Mouse (Mus musculus): ENCODE results near the gene 4930539E08Rik. TPM values are rescaled to one million over a fixed set of nuclear protein-coding genes. Genes with fewer than 3 reads are reported as not detected.

The 4930539E08Rik gene
- 2.6 and 2.9 TPM in 2 replicates for polyA plus RNA-seq (2012; rRNA removed)

DNA sequence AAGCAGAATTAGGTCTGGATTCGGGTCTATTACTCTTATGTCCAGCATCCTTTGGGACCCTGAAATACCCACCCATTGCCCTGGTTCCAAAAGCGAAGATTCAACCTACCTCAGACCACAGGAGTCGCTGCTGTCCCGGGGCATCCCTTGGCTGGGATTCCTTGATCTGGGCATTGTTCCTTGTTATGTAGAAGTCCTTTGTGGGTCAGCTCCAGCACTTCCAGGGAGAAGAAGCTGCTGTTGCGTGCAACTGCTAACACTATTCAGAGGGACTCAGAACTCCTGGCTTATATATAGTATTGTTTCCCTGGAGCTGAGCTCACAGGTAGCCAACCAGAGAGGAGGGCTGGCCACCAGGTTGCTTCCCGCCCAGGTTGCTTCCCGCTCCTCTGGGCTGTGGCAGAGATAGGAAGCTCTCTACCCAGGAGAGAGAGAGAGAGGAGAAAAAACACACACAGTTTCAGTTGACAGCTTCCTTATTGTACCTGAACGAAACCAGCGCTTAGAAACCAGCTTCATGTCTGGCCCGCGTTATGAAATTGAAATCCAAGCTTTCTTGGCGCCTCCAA is at the start of gene 4930539E08Rik:
4930539E08Rik (minus strand) TSS at position 265 of the 569 bp plus-strand sequence.

DNA sequence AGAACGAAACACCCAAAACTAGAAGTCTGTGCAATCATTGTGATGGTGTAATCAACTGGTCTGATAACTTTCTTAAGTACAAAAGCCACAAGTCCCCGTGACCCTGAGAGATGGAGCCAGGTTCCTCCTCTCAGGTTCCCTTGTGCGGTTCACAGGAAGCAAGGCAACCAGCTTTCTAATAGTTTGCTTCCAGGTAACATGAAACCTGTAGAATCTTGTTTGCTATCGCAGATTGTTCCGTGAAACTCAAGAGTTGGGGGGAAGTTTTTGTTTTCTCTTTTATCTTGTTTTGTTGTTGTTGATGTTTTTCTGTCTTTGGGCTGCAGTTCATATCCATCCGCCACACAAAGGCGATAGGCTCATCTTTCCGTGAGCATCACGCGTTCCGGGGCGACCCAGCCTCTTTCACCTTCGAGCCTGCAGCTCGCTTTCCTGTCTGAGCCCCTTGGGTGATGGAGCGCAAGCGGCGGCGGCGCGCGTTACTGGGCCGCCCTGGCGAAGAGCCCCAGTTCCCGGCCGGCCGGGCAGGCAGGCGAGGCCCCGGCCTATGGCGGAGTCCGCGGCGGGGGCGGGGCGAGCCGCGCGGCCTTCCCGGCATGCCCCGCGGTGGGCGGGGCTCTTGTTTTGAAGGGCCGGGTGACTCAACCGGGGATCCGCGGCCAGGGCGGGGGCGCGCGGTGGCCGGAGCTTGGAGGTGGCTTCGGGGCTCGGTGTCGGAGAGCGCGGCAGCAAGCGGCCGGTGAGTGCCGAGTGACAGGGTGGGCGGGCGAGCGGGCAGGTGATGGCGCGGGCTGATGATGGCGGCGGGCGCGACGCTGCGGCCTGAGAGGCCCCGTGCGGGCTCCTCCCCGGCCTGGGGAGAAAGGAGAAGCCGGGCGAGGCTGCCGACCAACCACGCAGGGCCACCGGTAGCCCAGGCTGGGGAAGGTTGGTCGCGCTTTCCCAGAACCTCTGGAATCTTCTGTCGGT is 37.0 kb upstream of the 4930539E08Rik start, which contains the start of gene Kctd20:
Kctd20 (plus strand) TSS at position 120 of the 969 bp plus-strand sequence.

DNA sequence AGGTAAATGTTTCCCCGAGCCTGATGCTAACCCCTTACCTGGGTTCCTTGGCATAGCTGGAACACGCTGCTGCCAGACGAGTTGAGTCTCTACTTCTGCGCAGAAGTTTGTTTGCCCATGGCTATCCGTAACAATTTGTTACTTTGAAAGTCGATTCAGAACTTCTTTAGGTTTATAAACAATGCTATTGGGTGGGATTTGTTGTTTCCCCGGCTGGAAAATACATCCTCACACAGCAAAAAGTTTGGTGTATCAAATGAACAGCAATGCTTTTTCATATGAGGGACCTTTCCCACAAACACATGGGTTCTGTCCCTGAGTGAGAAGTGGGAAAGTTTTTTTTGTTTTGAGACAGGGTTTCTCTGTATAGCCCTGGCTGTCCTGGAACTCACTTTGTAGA is 28.6 kb upstream of the 4930539E08Rik start, which contains the start of gene Pxt1:
Pxt1 (minus strand) TSS at position 101 of the 400 bp plus-strand sequence.

DNA sequence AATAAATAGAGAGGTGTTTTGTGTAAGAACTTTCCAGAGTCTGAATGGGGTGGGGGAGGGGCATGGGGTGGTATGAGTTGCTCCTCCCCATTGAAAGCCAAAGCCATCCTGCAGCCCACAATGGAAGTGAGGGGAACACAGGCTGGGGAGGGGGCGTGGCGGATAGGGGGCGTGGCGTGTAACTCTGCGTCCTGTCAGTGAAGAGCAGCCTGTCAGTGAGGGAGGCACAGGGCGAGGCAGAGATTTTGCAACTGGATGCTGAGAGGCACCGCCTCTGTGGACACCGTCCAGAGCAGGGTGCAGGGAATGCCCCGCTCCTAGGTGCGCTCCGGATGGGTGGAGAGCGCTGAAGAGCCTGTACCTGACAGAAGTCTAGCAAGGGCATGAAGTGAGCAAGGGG is 56.9 kb downstream of the 4930539E08Rik start, which contains the start of gene Pnpla1:
Pnpla1 (plus strand) TSS at position 207 of the 400 bp plus-strand sequence.

Other genes starting within 250 kb of the 4930539E08Rik start
- gene Slc26a8, start 225.1 kb downstream of the 4930539E08Rik start, polyA plus RNA-seq (2012; rRNA removed): 4.1 and 4.5 TPM in 2 replicates
- 65.5 and 67.4 TPM in 2 replicates for gene Mapk14, start 224.0 kb downstream of the 4930539E08Rik start, polyA plus RNA-seq (2012; rRNA removed)
- gene AC170998.1, start 189.2 kb downstream of the 4930539E08Rik start, polyA plus RNA-seq (2012; rRNA removed): 0.56 and 0.62 TPM in 2 replicates
- 1.2 and 4.9 TPM in 2 replicates for gene Mapk13, start 146.0 kb downstream of the 4930539E08Rik start, polyA plus RNA-seq (2012; rRNA removed)
- gene Brpf3, start 114.2 kb downstream of the 4930539E08Rik start, polyA plus RNA-seq (2012; rRNA removed): 29.1 and 33.9 TPM in 2 replicates
- gene Pnpla1, start 56.9 kb downstream of the 4930539E08Rik start, polyA plus RNA-seq (2012; rRNA removed): 0.04 and 0.14 TPM in 2 replicates
- 0.11 TPM in 1 of 2 replicates, not detected in the other for gene Pxt1, start 28.5 kb upstream of the 4930539E08Rik start, polyA plus RNA-seq (2012; rRNA removed)
- gene Kctd20, start 36.6 kb upstream of the 4930539E08Rik start, polyA plus RNA-seq (2012; rRNA removed): 71.8 and 72.3 TPM in 2 replicates
- 91.9 and 94.6 TPM in 2 replicates for gene Stk38, start 92.7 kb upstream of the 4930539E08Rik start, polyA plus RNA-seq (2012; rRNA removed)
- 330 and 355 TPM in 2 replicates for gene Srsf3, start 117.3 kb upstream of the 4930539E08Rik start, polyA plus RNA-seq (2012; rRNA removed)
- 45.1 and 51.9 TPM in 2 replicates for gene Cdkn1a, start 175.7 kb upstream of the 4930539E08Rik start, polyA plus RNA-seq (2012; rRNA removed)
- gene Rab44, start 198.8 kb upstream of the 4930539E08Rik start, polyA plus RNA-seq (2012; rRNA removed): 0.06 and 0.19 TPM in 2 replicates

Measured in central nervous system, embryonic 18 days (tissue).